Mouse (Mus musculus) MEL-GATA-1-ER (cell line): ENCODE results near the gene Nxnl1.
"Not testable (repeated sequence)": the region's sequence is repeated elsewhere in the genome, so short reads cannot be mapped to it uniquely, and the experiment has no call there.

Experiments
- DNase-seq: peaks from one replicate; pipeline ENCODE4 v3.0.0-alpha.2; 2012; ENCODE audit warnings: low read depth; ENCODE audit errors: extremely low read depth

Gene Nxnl1

GRCm38 (mm10) chr8:71519037-71519825 is 47.2 kb downstream of the Nxnl1 start:
- DNase-seq = not testable (repeated sequence)

DNA sequence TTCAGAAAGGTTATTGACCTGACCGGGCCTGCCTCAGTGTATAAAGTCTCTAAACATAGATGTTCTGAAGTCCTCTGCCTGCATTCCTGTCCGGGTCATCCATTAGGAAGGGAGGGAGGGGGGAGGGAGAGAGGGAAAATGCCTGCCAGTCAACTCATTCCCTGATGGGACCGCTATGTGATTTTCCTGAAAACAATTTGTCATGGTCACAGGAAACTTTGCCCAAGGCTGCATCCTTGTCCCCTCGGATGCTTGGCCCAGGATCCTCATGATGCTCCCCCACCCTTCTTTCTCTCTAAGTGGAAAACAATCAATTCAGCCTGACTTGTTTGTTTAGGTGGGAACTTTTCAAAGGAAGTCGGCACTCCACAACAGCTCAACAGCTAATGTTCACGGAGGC is 49.6 kb downstream of the Nxnl1 start:
- no peak for DNase-seq

DNA sequence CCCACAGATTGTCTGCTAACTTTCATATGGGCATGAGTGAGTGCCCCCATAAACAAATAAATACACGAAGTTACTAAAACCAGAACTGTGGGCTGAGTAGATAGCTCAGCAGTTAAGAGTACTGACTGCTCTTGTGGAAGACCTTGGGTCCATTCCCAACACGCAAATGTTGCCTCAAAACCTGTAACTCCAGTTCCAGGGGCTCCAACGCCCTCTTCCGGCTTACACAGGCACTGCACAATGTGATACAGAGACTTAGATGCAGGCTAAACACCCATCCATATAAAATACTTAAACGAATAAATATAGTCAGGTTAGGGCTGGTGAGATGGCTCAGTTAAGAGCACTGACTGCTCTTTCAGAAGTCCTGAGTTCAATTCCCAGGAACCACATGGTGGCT is 51.4 kb downstream of the Nxnl1 start:
- no peak for DNase-seq

DNA sequence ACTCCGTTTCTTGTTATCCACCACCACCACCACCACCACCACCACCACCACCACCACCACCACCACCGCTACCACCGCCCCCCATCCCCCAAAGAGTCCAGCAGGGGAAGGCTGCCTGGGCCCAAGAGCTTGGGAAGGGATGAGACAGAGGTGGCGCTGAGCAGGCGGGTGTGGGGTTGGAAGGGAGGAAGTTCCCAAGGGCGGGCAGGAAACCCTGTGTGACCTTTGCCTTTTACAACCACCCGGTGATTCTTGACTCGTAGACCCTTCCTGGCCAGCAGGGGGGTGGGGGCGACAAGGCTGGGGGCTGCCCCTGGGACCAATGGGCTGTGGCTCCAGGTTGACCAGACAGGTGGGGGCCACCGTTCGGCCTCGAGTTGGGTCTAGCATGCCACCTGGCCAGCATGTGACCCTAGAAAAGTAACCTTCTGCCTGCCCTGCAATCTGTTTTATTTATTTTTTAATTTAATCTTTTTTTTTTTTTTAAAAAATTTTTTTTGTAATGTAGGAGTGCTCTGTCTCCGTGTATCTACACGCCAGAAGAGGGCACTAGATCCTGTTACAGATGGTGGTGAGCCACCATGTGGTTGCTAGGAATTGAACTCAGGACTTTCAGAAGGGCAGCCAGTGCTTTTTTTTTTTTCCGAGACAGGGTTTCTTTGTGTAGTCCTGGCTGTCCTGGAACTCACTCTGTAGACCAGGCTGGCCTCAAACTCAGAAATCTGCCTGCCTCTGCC is 53.2 kb downstream of the Nxnl1 start:
- DNase-seq = no peak

DNA sequence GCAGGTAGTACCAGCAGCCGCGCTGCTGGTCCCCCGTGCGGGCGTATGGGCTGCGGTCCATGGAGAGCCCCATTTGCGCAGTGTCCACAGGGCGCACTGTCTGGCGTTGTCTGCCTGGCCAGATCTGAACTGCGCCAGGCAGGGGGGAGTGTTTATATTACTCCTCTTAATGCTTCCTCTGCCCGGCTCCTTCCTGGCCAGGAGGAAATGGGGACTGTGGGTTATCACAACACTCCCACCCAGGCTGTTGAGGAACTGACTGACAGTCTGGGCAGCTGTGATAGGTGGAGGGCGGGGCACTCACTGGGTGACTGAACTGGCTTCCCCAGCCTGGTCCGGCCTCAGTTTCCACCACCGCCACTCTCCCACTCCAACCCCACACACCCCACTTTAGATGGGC is 54.8 kb downstream of the Nxnl1 start, which contains the start of gene Plvap:
TSS of gene Plvap (minus strand) at position 109 of the 400 bp plus-strand sequence.
- DNase-seq = peak; percentile 94
